Mouse (Mus musculus): ENCODE data around the gene Avp. TPM values are rescaled to one million over a fixed set of nuclear protein-coding genes. Genes with fewer than 3 reads are reported as not detected.
A peak's percentile ranks its signal among the peaks of the same experiment; 100 is the strongest.

Gene Avp
- polyA plus RNA-seq (2015; fragmentation: Nextera tagmentation; extraction: Ambion mirVana) = 54.5 and 81.6 TPM in 2 replicates

DNA sequence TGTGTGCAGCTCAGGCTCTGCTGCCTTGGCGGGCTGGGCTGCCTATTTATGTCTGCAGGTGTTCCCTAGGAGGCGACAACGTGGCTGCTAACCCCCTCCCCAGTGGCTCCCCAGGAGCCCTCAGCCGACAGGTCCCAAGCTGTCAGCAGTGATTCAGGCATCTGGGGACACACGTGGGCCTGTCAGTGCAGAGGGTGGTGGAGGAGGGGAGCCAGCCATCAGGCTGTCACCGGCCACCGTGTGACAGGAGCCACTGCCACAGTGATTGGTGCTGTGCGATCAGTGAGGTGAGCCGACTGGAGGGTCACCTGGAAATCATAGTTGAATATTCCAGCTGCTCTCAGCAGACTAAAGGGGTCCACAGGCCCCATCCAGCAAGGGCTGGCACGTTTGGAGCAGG lies at the start of gene Avp:
Avp (minus strand) TSS at position 3 of the 400 bp plus-strand sequence.
- Histone ChIP-seq H3K27me3 (replicated peaks) (peaks cover 54% of the 10 kb centered on the region), H3K4me2 (no peak within 1 kb of the TSS), H3K4me1 (peaks cover 10% of the 10 kb centered on the region; the same call in 1 of the 2 replicates), H3K36me3 (replicated peaks) (no peaks in the 10 kb centered on the region), H3K27ac (no peak within 1 kb of the TSS), H3K9me3 (no peaks in the 10 kb centered on the region), H3K9ac (no peak within 1 kb of the TSS), H3K4me3 (no peak within 1 kb of the TSS; the same call in 1 of the 2 replicates)
- no peak; the same call in 1 of the 2 replicates for ATAC-seq (replicated peaks)
- WGBS = 33% methylated on average over 10 of the region's 10 CpGs

- Histone ChIP-seq H3K27me3 (replicated peaks) (peaks cover 14% of the 10 kb centered on the region), H3K36me3 (replicated peaks) (peaks cover 6% of the 10 kb centered on the region; the same call in 1 of the 2 replicates), H3K4me2 (peak within 1 kb of the TSS; percentile 92), H3K9ac (peak within 1 kb of the TSS; percentile 82), H3K4me1 (peaks cover 25% of the 10 kb centered on the region), H3K4me3 (peak within 1 kb of the TSS; percentile 96), H3K9me3 (no peaks in the 10 kb centered on the region), H3K27ac (peak within 1 kb of the TSS; percentile 69)
- under 1% methylated on average over 25 of the region's 25 CpGs for WGBS
- ATAC-seq (replicated peaks) = peak; percentile 91
These were observed 47.5 kb upstream of the Avp start, which contains the start of the genes Fastkd5 and Ubox5 for GRCm38 (mm10) chr2:130629839-130630203. TSS of gene Fastkd5 (minus strand) at chr2:130630027. TSS of gene Ubox5 (minus strand) at chr2:130630038.

DNA sequence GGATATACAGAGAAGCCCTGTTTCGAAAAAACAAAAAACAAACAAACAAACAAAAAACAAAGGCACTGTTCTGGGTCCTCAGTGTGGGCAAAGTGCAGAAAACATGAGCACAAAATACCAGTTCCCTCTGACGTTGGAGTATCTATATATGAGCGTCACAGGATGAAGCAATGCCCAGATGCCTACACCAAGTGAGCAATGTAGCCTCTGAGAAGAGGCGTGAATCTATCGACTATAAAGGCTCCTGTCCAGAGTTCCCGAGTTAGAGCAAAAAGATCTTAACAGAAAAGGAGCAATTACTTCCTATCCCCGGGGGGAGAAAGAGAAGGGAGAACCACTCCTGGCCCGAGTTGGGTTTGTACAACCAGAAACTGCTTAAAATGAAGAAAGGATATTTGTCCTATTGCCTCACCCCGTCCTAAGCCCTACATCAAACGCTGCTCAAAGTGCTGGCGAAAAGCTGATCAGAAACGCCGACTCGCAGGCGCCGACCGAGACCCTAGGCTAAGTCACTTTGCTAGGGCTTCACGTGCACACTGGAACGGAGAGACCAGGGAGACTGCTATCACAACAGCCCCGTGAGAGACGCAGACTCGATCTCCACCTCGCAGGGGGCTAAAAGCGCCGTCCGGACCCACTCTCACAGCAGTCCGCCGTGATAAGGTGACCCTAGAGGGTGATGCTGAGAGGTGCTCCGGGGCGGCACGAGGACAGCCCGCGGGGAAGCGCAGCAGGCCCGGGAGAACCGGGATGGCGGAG lies 46.9 kb upstream of the Avp start:
- Histone ChIP-seq H3K27me3 (replicated peaks) (peaks cover 8% of the 10 kb centered on the region), H3K36me3 (replicated peaks) (peaks cover 6% of the 10 kb centered on the region; the same call in 1 of the 2 replicates), H3K4me1 (peaks cover 19% of the 10 kb centered on the region), H3K9me3 (no peaks in the 10 kb centered on the region), H3K9ac (peak overlapping the region; percentile 82), H3K4me3 (peak overlapping the region; percentile 96), H3K4me2 (peak overlapping the region; percentile 92), H3K27ac (peak overlapping the region; percentile 69)
- peak; percentile 61 for ATAC-seq (replicated peaks)
- 2% methylated on average over 37 of the region's 37 CpGs for WGBS

DNA sequence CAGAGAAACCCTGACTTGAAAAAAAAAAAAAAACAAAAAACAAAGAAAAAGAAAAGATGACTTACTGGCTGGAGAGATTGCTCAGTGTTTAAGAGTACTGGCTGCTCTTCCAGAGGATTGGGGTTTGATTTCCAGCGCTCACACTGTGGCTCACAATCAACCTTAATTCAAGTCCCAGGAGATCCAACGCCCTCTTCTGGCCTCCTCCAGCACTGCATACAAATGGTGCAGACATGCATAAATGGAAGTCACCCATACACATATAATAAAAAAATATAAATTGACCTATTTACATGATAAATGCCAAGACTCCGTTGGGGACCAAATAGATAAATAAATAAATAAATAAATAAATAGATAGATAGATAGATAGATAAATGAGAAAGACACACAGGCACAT lies 46.1 kb upstream of the Avp start:
- WGBS = 58% methylated on average over 3 of the region's 3 CpGs
- peaks cover 6% of the 10 kb centered on the region; the same call in 1 of the 2 replicates for H3K36me3 ChIP-seq (replicated peaks)
- ATAC-seq (replicated peaks) = no peak
- peaks cover 16% of the 10 kb centered on the region for H3K4me1 ChIP-seq
- no peaks in the 10 kb centered on the region for H3K27me3 ChIP-seq (replicated peaks)
- H3K4me2 ChIP-seq = peak overlapping the region; percentile 92
- H3K9me3 ChIP-seq = no peaks in the 10 kb centered on the region
- H3K4me3 ChIP-seq = peak overlapping the region; percentile 96
- H3K9ac ChIP-seq = no peak overlapping the region
- no peak overlapping the region for H3K27ac ChIP-seq

- no peaks in the 10 kb centered on the region for H3K9me3 ChIP-seq
- no peak for ATAC-seq (replicated peaks)
- H3K4me1 ChIP-seq = no peaks in the 10 kb centered on the region
- H3K27me3 ChIP-seq (replicated peaks) = no peaks in the 10 kb centered on the region
- H3K36me3 ChIP-seq (replicated peaks) = peaks cover 22% of the 10 kb centered on the region; the same call in 1 of the 2 replicates
- no peak overlapping the region for H3K27ac ChIP-seq
- H3K9ac ChIP-seq = no peak overlapping the region
- H3K4me2 ChIP-seq = no peak overlapping the region
- 94% methylated on average over 7 of the region's 7 CpGs for WGBS
- H3K4me3 ChIP-seq = no peak overlapping the region
These were observed 36.6 kb upstream of the Avp start for GRCm38 (mm10) chr2:130618972-130619371.

GRCm38 (mm10) chr2:130613091-130613490 lies 30.7 kb upstream of the Avp start:
- WGBS = 63% methylated on average over 3 of the region's 3 CpGs
- no peaks in the 10 kb centered on the region for H3K27me3 ChIP-seq (replicated peaks)
- no peak overlapping the region for H3K4me3 ChIP-seq
- no peak for ATAC-seq (replicated peaks)
- peaks cover 21% of the 10 kb centered on the region; the same call in 1 of the 2 replicates for H3K36me3 ChIP-seq (replicated peaks)
- H3K27ac ChIP-seq = no peak overlapping the region
- no peaks in the 10 kb centered on the region for H3K4me1 ChIP-seq
- no peak overlapping the region for H3K4me2 ChIP-seq
- H3K9ac ChIP-seq = no peak overlapping the region
- no peaks in the 10 kb centered on the region for H3K9me3 ChIP-seq

- no peak overlapping the region for H3K4me2 ChIP-seq
- ATAC-seq (replicated peaks) = no peak
- H3K36me3 ChIP-seq (replicated peaks) = peaks cover 27% of the 10 kb centered on the region
- no peak overlapping the region for H3K27ac ChIP-seq
- no peaks in the 10 kb centered on the region for H3K9me3 ChIP-seq
- no peak overlapping the region for H3K4me3 ChIP-seq
- no peak overlapping the region for H3K9ac ChIP-seq
- whole genome bisulfite sequencing = 84% methylated on average over 4 of the region's 4 CpGs
- no peaks in the 10 kb centered on the region for H3K4me1 ChIP-seq
- no peaks in the 10 kb centered on the region for H3K27me3 ChIP-seq (replicated peaks)
These were observed 19.8 kb upstream of the Avp start for GRCm38 (mm10) chr2:130602195-130602594.

- Histone ChIP-seq H3K4me1 (no peaks in the 10 kb centered on the region), H3K4me2 (no peak overlapping the region), H3K4me3 (no peak overlapping the region), H3K27me3 (replicated peaks) (no peaks in the 10 kb centered on the region), H3K36me3 (replicated peaks) (peaks cover 20% of the 10 kb centered on the region), H3K27ac (no peak overlapping the region), H3K9ac (no peak overlapping the region), H3K9me3 (no peaks in the 10 kb centered on the region)
- WGBS = 70% methylated on average over 3 of the region's 3 CpGs
- no peak for ATAC-seq (replicated peaks)
These were observed 16.0 kb upstream of the Avp start for GRCm38 (mm10) chr2:130598399-130598798.

DNA sequence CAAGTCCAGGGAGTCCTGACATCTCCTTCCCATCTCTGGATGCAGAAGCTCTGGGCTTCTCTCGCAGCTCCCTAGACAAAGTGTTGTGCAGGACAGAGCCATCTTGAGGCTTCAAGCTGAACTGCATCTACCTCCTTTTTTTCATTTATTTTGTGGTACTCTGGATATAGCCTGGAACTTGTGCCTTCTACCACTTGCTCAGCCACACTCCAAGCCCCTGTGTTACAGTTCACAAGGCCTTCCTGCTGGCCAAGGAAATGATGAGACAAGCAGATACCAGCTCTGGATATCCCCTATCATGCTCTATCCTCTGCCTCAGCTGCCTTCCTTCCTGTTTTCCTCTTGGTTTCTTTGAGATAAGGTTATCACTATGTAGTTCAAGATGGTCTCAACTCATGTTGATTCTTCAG lies 15.3 kb upstream of the Avp start:
- H3K4me1 ChIP-seq = no peaks in the 10 kb centered on the region
- no peaks in the 10 kb centered on the region for H3K9me3 ChIP-seq
- H3K27ac ChIP-seq = no peak overlapping the region
- WGBS = 4% methylated on average over 1 of the region's 1 CpGs
- no peak overlapping the region for H3K9ac ChIP-seq
- H3K27me3 ChIP-seq (replicated peaks) = no peaks in the 10 kb centered on the region
- H3K4me2 ChIP-seq = no peak overlapping the region
- H3K4me3 ChIP-seq = no peak overlapping the region
- H3K36me3 ChIP-seq (replicated peaks) = peaks cover 18% of the 10 kb centered on the region
- 0 out of 2 replicates have a peak, but pooled peaks have one; percentile 30 for ATAC-seq (replicated peaks)

DNA sequence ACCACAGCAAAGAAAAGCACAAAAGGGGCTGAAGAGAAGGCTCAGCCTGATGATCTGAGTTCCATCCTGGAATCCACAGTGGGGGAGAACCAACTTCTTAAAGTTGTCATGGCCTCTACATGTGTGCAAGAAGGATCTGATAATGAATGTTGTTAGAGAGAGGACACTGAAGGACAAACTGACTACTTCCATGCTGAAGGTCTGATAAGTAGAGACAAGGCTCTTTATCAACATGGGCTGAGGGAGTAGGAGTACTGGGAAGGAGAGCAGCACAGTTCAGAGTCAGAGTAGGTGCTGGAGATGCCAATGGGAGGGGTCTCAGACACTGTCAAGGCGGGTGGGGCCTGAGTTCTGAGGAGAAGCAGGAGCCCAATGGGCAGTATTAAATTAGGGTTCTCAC lies 13.2 kb upstream of the Avp start:
- no peaks in the 10 kb centered on the region for H3K27me3 ChIP-seq (replicated peaks)
- peaks cover 18% of the 10 kb centered on the region for H3K36me3 ChIP-seq (replicated peaks)
- H3K9ac ChIP-seq = no peak overlapping the region
- H3K27ac ChIP-seq = no peak overlapping the region
- H3K4me1 ChIP-seq = no peaks in the 10 kb centered on the region
- H3K4me2 ChIP-seq = no peak overlapping the region
- H3K4me3 ChIP-seq = no peak overlapping the region
- ATAC-seq (replicated peaks) = no peak
- H3K9me3 ChIP-seq = no peaks in the 10 kb centered on the region
- WGBS = 76% methylated on average over 1 of the region's 1 CpGs

- Histone ChIP-seq H3K4me2 (no peak overlapping the region), H3K9ac (no peak overlapping the region), H3K4me1 (no peaks in the 10 kb centered on the region), H3K27me3 (replicated peaks) (no peaks in the 10 kb centered on the region), H3K9me3 (no peaks in the 10 kb centered on the region), H3K4me3 (no peak overlapping the region), H3K27ac (no peak overlapping the region), H3K36me3 (replicated peaks) (no peaks in the 10 kb centered on the region; the same call in 1 of the 2 replicates)
- 96% methylated on average over 2 of the region's 2 CpGs for WGBS
- no peak for ATAC-seq (replicated peaks)
These were observed 8.7 kb upstream of the Avp start for GRCm38 (mm10) chr2:130591016-130591415.

GRCm38 (mm10) chr2:130589761-130590160 lies 7.4 kb upstream of the Avp start:
- Histone ChIP-seq H3K27ac (no peak overlapping the region), H3K4me3 (no peak overlapping the region), H3K4me1 (no peaks in the 10 kb centered on the region), H3K4me2 (no peak overlapping the region), H3K27me3 (replicated peaks) (no peaks in the 10 kb centered on the region), H3K9ac (no peak overlapping the region), H3K36me3 (replicated peaks) (no peaks in the 10 kb centered on the region; the same call in 1 of the 2 replicates), H3K9me3 (no peaks in the 10 kb centered on the region)
- no peak for ATAC-seq (replicated peaks)
- 94% methylated on average over 2 of the region's 2 CpGs for WGBS

DNA sequence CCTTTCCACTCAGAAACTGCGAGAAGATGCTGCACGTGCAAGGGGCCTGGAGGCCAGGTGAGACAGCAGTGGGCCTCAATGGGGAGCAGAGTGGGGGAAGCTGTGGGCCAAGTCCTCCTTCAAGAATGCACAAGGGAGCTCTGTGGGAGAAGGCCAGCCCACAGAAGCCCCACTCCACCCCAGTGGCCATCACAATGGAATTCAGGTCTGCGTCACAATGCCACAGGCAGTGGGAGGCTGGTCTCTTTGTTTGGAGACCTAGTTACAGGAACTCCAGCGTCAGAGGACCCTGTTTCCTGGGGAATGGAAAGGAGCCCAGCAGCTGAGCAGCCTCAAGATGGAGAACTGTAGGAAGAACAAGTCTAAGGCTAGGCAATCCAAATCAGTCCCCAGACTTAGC lies 6.8 kb upstream of the Avp start:
- H3K9me3 ChIP-seq = no peaks in the 10 kb centered on the region
- no peaks in the 10 kb centered on the region for H3K27me3 ChIP-seq (replicated peaks)
- 66% methylated on average over 4 of the region's 4 CpGs for WGBS
- no peak overlapping the region for H3K4me2 ChIP-seq
- no peak overlapping the region for H3K4me3 ChIP-seq
- H3K27ac ChIP-seq = no peak overlapping the region
- no peaks in the 10 kb centered on the region; the same call in 1 of the 2 replicates for H3K36me3 ChIP-seq (replicated peaks)
- no peak overlapping the region for H3K9ac ChIP-seq
- H3K4me1 ChIP-seq = no peaks in the 10 kb centered on the region
- ATAC-seq (replicated peaks) = no peak
